Mouse (Mus musculus) E14TG2a.4 (cell line): ENCODE data around the gene Btbd8.

Experiments used
- CTCF ChIP-seq: conservative IDR thresholded peaks from 2 replicates; pipeline ENCODE4 v1.5.1; 2014; ENCODE audit warnings: low read length
- NANOG ChIP-seq: IDR thresholded peaks from 2 replicates; pipeline ENCODE4 v1.6.1; 2014; ENCODE audit warnings: borderline replicate concordance, low read length, mixed read lengths
- POU5F1 ChIP-seq: IDR thresholded peaks from 2 replicates; pipeline ENCODE4 v1.6.1; 2014; ENCODE audit warnings: low read length, borderline replicate concordance

DNA sequence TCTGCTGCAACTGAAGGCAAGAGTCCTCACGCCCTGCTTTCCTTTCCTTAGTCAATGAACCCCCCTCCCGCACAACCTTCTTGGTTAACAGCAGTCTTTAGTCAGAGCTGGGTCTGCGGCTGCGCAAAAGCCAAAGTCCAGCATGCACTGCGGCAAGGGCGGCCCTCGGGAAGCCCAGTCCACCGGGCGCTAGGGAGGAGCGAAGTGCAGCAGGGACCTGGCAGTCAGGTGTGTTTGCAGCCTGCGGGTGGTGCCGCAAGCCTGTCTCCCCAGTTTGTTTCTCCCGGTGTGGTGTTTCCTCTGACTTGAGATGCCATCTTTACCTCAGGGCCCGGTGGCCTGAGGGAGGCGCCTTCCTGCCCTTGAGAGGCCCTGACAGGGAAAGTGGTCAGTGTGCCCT, 96.8 kb downstream of the Btbd8 start, which contains the start of gene 1700028K03Rik:
- no peak for TF ChIP-seq CTCF
- TF ChIP-seq NANOG = no peak
- TF ChIP-seq POU5F1 = no peak
